Mouse (Mus musculus): ENCODE results near the gene Olfr374. TPM values are rescaled to one million over a fixed set of nuclear protein-coding genes. Genes with fewer than 3 reads are reported as not detected.
"Not testable (repeated sequence)": the region's sequence is repeated elsewhere in the genome, so short reads cannot be mapped to it uniquely, and the experiment has no call there.

Olfr374 gene
- not detected in 2 replicates for polyA plus RNA-seq (2014; fragmentation: Nextera tagmentation; extraction: Ambion mirVana)

GRCm38 (mm10) chr8:72106740-72107139, at the start of gene Olfr374:
TSS of gene Olfr374 (plus strand) at chr8:72107040.
- Histone ChIP-seq H3K9me3 (ENCODE audit: control insufficient read depth, low read length) (no peaks in the 10 kb centered on the region; the same call in 1 of the 2 replicates), H3K4me1 (ENCODE audit: control insufficient read depth, insufficient read depth, low read length) (no peaks in the 10 kb centered on the region), H3K4me2 (no peak within 1 kb of the TSS), H3K4me3 (ENCODE audit: low read depth, low read length) (no peak within 1 kb of the TSS), H3K9ac (ENCODE audit: low read length) (no peak within 1 kb of the TSS), H3K27ac (ENCODE audit: low read depth, low read length) (no peak within 1 kb of the TSS), H3K27me3 (ENCODE audit: control insufficient read depth, insufficient read depth, low read length) (no peaks in the 10 kb centered on the region), H3K36me3 (ENCODE audit: control insufficient read depth, insufficient read depth, low read length) (no peaks in the 10 kb centered on the region)
- 94% methylated on average over 3 of the region's 3 CpGs for WGBS
- DNase-seq (ENCODE audit: low spot score, missing footprints) (no peak), ATAC-seq (ENCODE audit: low FRiP score) (no peak)

- H3K9me3 ChIP-seq (ENCODE audit: control insufficient read depth, low read length); H3K4me1 ChIP-seq (ENCODE audit: control insufficient read depth, insufficient read depth, low read length); H3K4me3 ChIP-seq (ENCODE audit: low read depth, low read length); ATAC-seq (ENCODE audit: low FRiP score); H3K9ac ChIP-seq (ENCODE audit: low read length); H3K27ac ChIP-seq (ENCODE audit: low read depth, low read length); H3K4me2 ChIP-seq; H3K36me3 ChIP-seq (ENCODE audit: control insufficient read depth, insufficient read depth, low read length); H3K27me3 ChIP-seq (ENCODE audit: control insufficient read depth, insufficient read depth, low read length); DNase-seq (ENCODE audit: low spot score, missing footprints): not testable (repeated sequence)
- WGBS: 83% methylated on average over 3 of the region's 4 CpGs
Measured at GRCm38 (mm10) chr8:72057643-72058042, 49.2 kb upstream of the Olfr374 start.

- not testable (repeated sequence) for H3K4me1 ChIP-seq (ENCODE audit: control insufficient read depth, insufficient read depth, low read length); H3K9ac ChIP-seq (ENCODE audit: low read length); DNase-seq (ENCODE audit: low spot score, missing footprints); H3K27ac ChIP-seq (ENCODE audit: low read depth, low read length); H3K9me3 ChIP-seq (ENCODE audit: control insufficient read depth, low read length); ATAC-seq (ENCODE audit: low FRiP score); H3K27me3 ChIP-seq (ENCODE audit: control insufficient read depth, insufficient read depth, low read length); H3K36me3 ChIP-seq (ENCODE audit: control insufficient read depth, insufficient read depth, low read length); H3K4me2 ChIP-seq; H3K4me3 ChIP-seq (ENCODE audit: low read depth, low read length)
- 81% methylated on average over 1 of the region's 1 CpGs for WGBS
Measured at GRCm38 (mm10) chr8:72066819-72067399, 39.9 kb upstream of the Olfr374 start.

GRCm38 (mm10) chr8:72082877-72083276, 24.0 kb upstream of the Olfr374 start, which contains the start of gene Olfr373:
TSS of gene Olfr373 (plus strand) at chr8:72083177.
- H3K4me2 ChIP-seq; H3K27me3 ChIP-seq (ENCODE audit: control insufficient read depth, insufficient read depth, low read length); ATAC-seq (ENCODE audit: low FRiP score); H3K9ac ChIP-seq (ENCODE audit: low read length); H3K4me3 ChIP-seq (ENCODE audit: low read depth, low read length); H3K4me1 ChIP-seq (ENCODE audit: control insufficient read depth, insufficient read depth, low read length); H3K27ac ChIP-seq (ENCODE audit: low read depth, low read length); DNase-seq (ENCODE audit: low spot score, missing footprints); H3K9me3 ChIP-seq (ENCODE audit: control insufficient read depth, low read length); H3K36me3 ChIP-seq (ENCODE audit: control insufficient read depth, insufficient read depth, low read length): not testable (repeated sequence)

GRCm38 (mm10) chr8:72084744-72085143, 22.1 kb upstream of the Olfr374 start:
- H3K27ac ChIP-seq (ENCODE audit: low read depth, low read length): no peak overlapping the region
- ATAC-seq (ENCODE audit: low FRiP score): no peak
- 77% methylated on average over 5 of the region's 5 CpGs for WGBS
- no peaks in the 10 kb centered on the region for H3K36me3 ChIP-seq (ENCODE audit: control insufficient read depth, insufficient read depth, low read length)
- no peak overlapping the region for H3K4me2 ChIP-seq
- H3K9ac ChIP-seq (ENCODE audit: low read length): no peak overlapping the region
- H3K4me3 ChIP-seq (ENCODE audit: low read depth, low read length): no peak overlapping the region
- no peaks in the 10 kb centered on the region for H3K4me1 ChIP-seq (ENCODE audit: control insufficient read depth, insufficient read depth, low read length)
- no peaks in the 10 kb centered on the region for H3K27me3 ChIP-seq (ENCODE audit: control insufficient read depth, insufficient read depth, low read length)
- no peak for DNase-seq (ENCODE audit: low spot score, missing footprints)
- H3K9me3 ChIP-seq (ENCODE audit: control insufficient read depth, low read length): no peaks in the 10 kb centered on the region

- 82% methylated on average over 3 of the region's 3 CpGs for WGBS
- not testable (repeated sequence) for ATAC-seq (ENCODE audit: low FRiP score); H3K9ac ChIP-seq (ENCODE audit: low read length); H3K27ac ChIP-seq (ENCODE audit: low read depth, low read length); H3K36me3 ChIP-seq (ENCODE audit: control insufficient read depth, insufficient read depth, low read length); H3K4me2 ChIP-seq; H3K9me3 ChIP-seq (ENCODE audit: control insufficient read depth, low read length); H3K4me3 ChIP-seq (ENCODE audit: low read depth, low read length); H3K27me3 ChIP-seq (ENCODE audit: control insufficient read depth, insufficient read depth, low read length); DNase-seq (ENCODE audit: low spot score, missing footprints); H3K4me1 ChIP-seq (ENCODE audit: control insufficient read depth, insufficient read depth, low read length)
Measured at GRCm38 (mm10) chr8:72087611-72088010, 19.2 kb upstream of the Olfr374 start.

- not testable (repeated sequence) for H3K27me3 ChIP-seq (ENCODE audit: control insufficient read depth, insufficient read depth, low read length); H3K9ac ChIP-seq (ENCODE audit: low read length); ATAC-seq (ENCODE audit: low FRiP score); H3K36me3 ChIP-seq (ENCODE audit: control insufficient read depth, insufficient read depth, low read length); H3K4me2 ChIP-seq; DNase-seq (ENCODE audit: low spot score, missing footprints); H3K4me3 ChIP-seq (ENCODE audit: low read depth, low read length); H3K9me3 ChIP-seq (ENCODE audit: control insufficient read depth, low read length); H3K27ac ChIP-seq (ENCODE audit: low read depth, low read length); H3K4me1 ChIP-seq (ENCODE audit: control insufficient read depth, insufficient read depth, low read length)
Measured at GRCm38 (mm10) chr8:72096721-72097120, 10.1 kb upstream of the Olfr374 start.

- not testable (repeated sequence) for H3K27ac ChIP-seq (ENCODE audit: low read depth, low read length); H3K9me3 ChIP-seq (ENCODE audit: control insufficient read depth, low read length); H3K4me2 ChIP-seq; H3K36me3 ChIP-seq (ENCODE audit: control insufficient read depth, insufficient read depth, low read length); H3K9ac ChIP-seq (ENCODE audit: low read length); H3K4me3 ChIP-seq (ENCODE audit: low read depth, low read length); DNase-seq (ENCODE audit: low spot score, missing footprints); H3K4me1 ChIP-seq (ENCODE audit: control insufficient read depth, insufficient read depth, low read length); ATAC-seq (ENCODE audit: low FRiP score); H3K27me3 ChIP-seq (ENCODE audit: control insufficient read depth, insufficient read depth, low read length)
- 73% methylated on average over 6 of the region's 7 CpGs for WGBS
Measured at GRCm38 (mm10) chr8:72099377-72100103, 7.3 kb upstream of the Olfr374 start.

- Histone ChIP-seq H3K27ac (ENCODE audit: low read depth, low read length) (no peak overlapping the region), H3K4me1 (ENCODE audit: control insufficient read depth, insufficient read depth, low read length) (no peaks in the 10 kb centered on the region), H3K9ac (ENCODE audit: low read length) (no peak overlapping the region), H3K4me3 (ENCODE audit: low read depth, low read length) (no peak overlapping the region), H3K4me2 (no peak overlapping the region), H3K27me3 (ENCODE audit: control insufficient read depth, insufficient read depth, low read length) (no peaks in the 10 kb centered on the region), H3K9me3 (ENCODE audit: control insufficient read depth, low read length) (no peaks in the 10 kb centered on the region; the same call in 1 of the 2 replicates), H3K36me3 (ENCODE audit: control insufficient read depth, insufficient read depth, low read length) (no peaks in the 10 kb centered on the region)
- WGBS: 22% methylated on average over 4 of the region's 4 CpGs
- ATAC-seq (ENCODE audit: low FRiP score) (no peak), DNase-seq (ENCODE audit: low spot score, missing footprints) (no peak)
Measured at GRCm38 (mm10) chr8:72105165-72105564, 1.7 kb upstream of the Olfr374 start.

Measured in midbrain, embryonic 11.5 days (tissue).